Mouse (Mus musculus) stomach, postnatal 0 days (tissue): Measurements from ENCODE around the gene Cct3. TPM values are rescaled to one million over a fixed set of nuclear protein-coding genes. Genes with fewer than 3 reads are reported as not detected.

Experiments
- ATAC-seq: fragments of 200-750 bp; cut with Nextera tagmentation; 2 replicates; pipeline ENCODE4 v1.8.0; 2017; ENCODE audit not compliant: low FRiP score, low TSS enrichment
- DNase-seq: peaks from one replicate; pipeline ENCODE4 v3.0.0-alpha.2; 2016; ENCODE audit warnings: low spot score
- H3K27ac ChIP-seq: fragments of 300-500 bp; sonication (generic); replicated peaks from 2 replicates; pipeline ENCODE4 v1.5.1; 2014; ENCODE audit warnings: mild to moderate bottlenecking, control low read depth
- H3K27me3 ChIP-seq: fragments of 300-500 bp; sonication (generic); 2 replicates; pipeline ENCODE4 v1.6.1; 2014; ENCODE audit warnings: low read length; ENCODE audit not compliant: control insufficient read depth, insufficient read depth
- H3K36me3 ChIP-seq: fragments of 300-500 bp; sonication (generic); 2 replicates; pipeline ENCODE4 v1.6.1; 2014; ENCODE audit warnings: low read length, mixed read lengths; ENCODE audit not compliant: control insufficient read depth, insufficient read depth
- H3K4me1 ChIP-seq: fragments of 300-500 bp; sonication (generic); replicated peaks from 2 replicates; pipeline ENCODE4 v1.6.1; 2014; ENCODE audit warnings: antibody characterized with exemption; ENCODE audit not compliant: control insufficient read depth, insufficient read depth
- H3K4me2 ChIP-seq: fragments of 300-500 bp; sonication (generic); replicated peaks from 2 replicates; pipeline ENCODE4 v1.6.1; 2014; ENCODE audit warnings: low read depth, mild to moderate bottlenecking, control low read depth, moderate library complexity
- H3K4me3 ChIP-seq: fragments of 300-500 bp; sonication (generic); 2 replicates; pipeline ENCODE4 v1.5.1; 2014; ENCODE audit warnings: low read depth, low read length, control low read depth
- H3K9ac ChIP-seq: fragments of 300-500 bp; sonication (generic); 2 replicates; pipeline ENCODE4 v1.6.1; 2014; ENCODE audit warnings: mild to moderate bottlenecking, low read length, control low read depth, mixed read lengths
- H3K9me3 ChIP-seq: fragments of 300-500 bp; sonication (generic); 2 replicates; pipeline ENCODE4 v1.6.1; 2016; ENCODE audit warnings: low read length; ENCODE audit not compliant: control insufficient read depth
- CTCF ChIP-seq: IDR thresholded peaks from 2 replicates; pipeline ENCODE4 v1.5.1; 2016; ENCODE audit warnings: antibody characterized with exemption, low read depth, mild to moderate bottlenecking, moderate library complexity
- EP300 ChIP-seq: optimal IDR thresholded peaks from 2 replicates; pipeline ENCODE3; 2016; ENCODE audit warnings: antibody characterized with exemption
- WGBS: fragments of 180-500 bp; shearing (Covaris S2); extraction: QIAGEN DNeasy Blood & Tissue Kit; methylation state at CpG from one replicate; pipeline ENCODE4 v1.1.7; 2014; 5-methylcytosine and 5-hydroxymethylcytosine counted together
- polyA plus RNA-seq: library from polyadenylated mRNA; unstranded; fragments of >200 nt; fragmentation: Nextera tagmentation; extraction: Ambion mirVana; gene quantifications from 2 replicates; pipeline ENCODE4 v1.2.1, GENCODE M21; 2015

Cct3 gene
- polyA plus RNA-seq, 1 experiment from 2014 or later: 233 TPM

GRCm38 (mm10) chr3:88335436-88336053 is 38.6 kb downstream of the Cct3 start:
- Histone ChIP-seq H3K4me2 (peak overlapping the region; percentile 73), H3K36me3 (peaks cover 3% of the 10 kb centered on the region; the same call in 1 of the 2 replicates), H3K27me3 (no peaks in the 10 kb centered on the region), H3K4me1 (peaks cover 3% of the 10 kb centered on the region; the same call in 1 of the 2 replicates), H3K9ac (peak overlapping the region; percentile 90), H3K27ac (peak overlapping the region; percentile 95), H3K9me3 (no peaks in the 10 kb centered on the region), H3K4me3 (peak overlapping the region; percentile 81)
- TF ChIP-seq CTCF (peak; percentile 26; the same call in 1 of the 2 replicates), EP300 (no peak)
- ATAC-seq (peak; percentile 35), DNase-seq (peak; percentile 30)
- under 1% methylated on average over 27 of the region's 27 CpGs for WGBS

GRCm38 (mm10) chr3:88336058-88337013 is 39.4 kb downstream of the Cct3 start, which contains the start of the genes Tmem79 and Smg5:
Gene Tmem79 (minus strand): TSS chr3:88336148.
Gene Smg5 (plus strand): TSS chr3:88336260.
- peaks cover 3% of the 10 kb centered on the region; the same call in 1 of the 2 replicates for H3K4me1 ChIP-seq
- H3K4me2 ChIP-seq: peak within 1 kb of the TSS; percentile 73
- WGBS: 1% methylated on average over 47 of the region's 66 CpGs
- peak; percentile 96 for DNase-seq
- peak within 1 kb of the TSS; percentile 81 for H3K4me3 ChIP-seq
- H3K36me3 ChIP-seq: peaks cover 3% of the 10 kb centered on the region; the same call in 1 of the 2 replicates
- peak within 1 kb of the TSS; percentile 90 for H3K9ac ChIP-seq
- TF ChIP-seq CTCF: no peak
- peak; percentile 99 for TF ChIP-seq EP300
- H3K27me3 ChIP-seq: no peaks in the 10 kb centered on the region
- ATAC-seq: peak; percentile 89
- H3K27ac ChIP-seq: peak within 1 kb of the TSS; percentile 95
- no peaks in the 10 kb centered on the region for H3K9me3 ChIP-seq

- peak; percentile 33 for DNase-seq
- TF ChIP-seq EP300 (no peak), CTCF (no peak)
- peak overlapping the region; percentile 76 for H3K27ac ChIP-seq
These were observed 40.6 kb downstream of the Cct3 start for GRCm38 (mm10) chr3:88337367-88338020.

GRCm38 (mm10) chr3:88338316-88338715 is 41.4 kb downstream of the Cct3 start:
- peaks cover 11% of the 10 kb centered on the region for H3K36me3 ChIP-seq
- H3K9me3 ChIP-seq: no peaks in the 10 kb centered on the region
- no peak for DNase-seq
- H3K27me3 ChIP-seq: no peaks in the 10 kb centered on the region
- H3K4me1 ChIP-seq: peaks cover 3% of the 10 kb centered on the region; the same call in 1 of the 2 replicates
- no peak for TF ChIP-seq CTCF
- TF ChIP-seq EP300: no peak
- H3K27ac ChIP-seq: no peak overlapping the region
- H3K9ac ChIP-seq: no peak overlapping the region
- H3K4me3 ChIP-seq: no peak overlapping the region
- WGBS: 86% methylated on average over 7 of the region's 7 CpGs
- H3K4me2 ChIP-seq: no peak overlapping the region
- no peak for ATAC-seq

More at GRCm38 (mm10) chr3:88337367-88338020, 40.6 kb downstream of the Cct3 start:
- Histone ChIP-seq H3K36me3 (peaks cover 3% of the 10 kb centered on the region), H3K27me3 (no peaks in the 10 kb centered on the region), H3K9ac (0 out of 2 replicates have a peak overlapping the region, but pooled peaks have one; percentile 28), H3K9me3 (no peaks in the 10 kb centered on the region), H3K4me2 (peak overlapping the region; percentile 31), H3K4me1 (peaks cover 3% of the 10 kb centered on the region; the same call in 1 of the 2 replicates), H3K4me3 (no peak overlapping the region)
- 48% methylated on average over 11 of the region's 11 CpGs for WGBS
- no peak for ATAC-seq

- Histone ChIP-seq H3K9me3 (no peaks in the 10 kb centered on the region), H3K36me3 (peaks cover 18% of the 10 kb centered on the region), H3K4me3 (no peak overlapping the region), H3K4me2 (no peak overlapping the region), H3K9ac (no peak overlapping the region), H3K27ac (no peak overlapping the region), H3K27me3 (no peaks in the 10 kb centered on the region), H3K4me1 (peaks cover 3% of the 10 kb centered on the region; the same call in 1 of the 2 replicates)
- WGBS: 58% methylated on average over 3 of the region's 3 CpGs
- DNase-seq: no peak
- TF ChIP-seq CTCF: no peak
- no peak for TF ChIP-seq EP300
- ATAC-seq: no peak
These were observed 42.1 kb downstream of the Cct3 start for GRCm38 (mm10) chr3:88339006-88339405.
